Mouse (Mus musculus) stomach, postnatal 0 days (tissue): ENCODE measurements around the gene Clrn3. TPM values are rescaled to one million over a fixed set of nuclear protein-coding genes. Genes with fewer than 3 reads are reported as not detected.
A peak's percentile ranks its signal among the peaks of the same experiment; 100 is the strongest.

Experiments used
- ATAC-seq: fragments of 200-750 bp; cut with Nextera tagmentation; 2 replicates; pipeline ENCODE4 v1.8.0; 2017; ENCODE audit not compliant: low FRiP score, low TSS enrichment
- DNase-seq: peaks from one replicate; pipeline ENCODE4 v3.0.0-alpha.2; 2016; ENCODE audit warnings: low spot score
- H3K27ac ChIP-seq: fragments of 300-500 bp; sonication (generic); replicated peaks from 2 replicates; pipeline ENCODE4 v1.5.1; 2014; ENCODE audit warnings: mild to moderate bottlenecking, control low read depth
- H3K27me3 ChIP-seq: fragments of 300-500 bp; sonication (generic); 2 replicates; pipeline ENCODE4 v1.6.1; 2014; ENCODE audit warnings: low read length; ENCODE audit not compliant: control insufficient read depth, insufficient read depth
- H3K36me3 ChIP-seq: fragments of 300-500 bp; sonication (generic); 2 replicates; pipeline ENCODE4 v1.6.1; 2014; ENCODE audit warnings: low read length, mixed read lengths; ENCODE audit not compliant: control insufficient read depth, insufficient read depth
- H3K4me1 ChIP-seq: fragments of 300-500 bp; sonication (generic); replicated peaks from 2 replicates; pipeline ENCODE4 v1.6.1; 2014; ENCODE audit warnings: antibody characterized with exemption; ENCODE audit not compliant: control insufficient read depth, insufficient read depth
- H3K4me2 ChIP-seq: fragments of 300-500 bp; sonication (generic); replicated peaks from 2 replicates; pipeline ENCODE4 v1.6.1; 2014; ENCODE audit warnings: low read depth, mild to moderate bottlenecking, control low read depth, moderate library complexity
- H3K4me3 ChIP-seq: fragments of 300-500 bp; sonication (generic); 2 replicates; pipeline ENCODE4 v1.5.1; 2014; ENCODE audit warnings: low read depth, low read length, control low read depth
- H3K9ac ChIP-seq: fragments of 300-500 bp; sonication (generic); 2 replicates; pipeline ENCODE4 v1.6.1; 2014; ENCODE audit warnings: mild to moderate bottlenecking, low read length, control low read depth, mixed read lengths
- H3K9me3 ChIP-seq: fragments of 300-500 bp; sonication (generic); 2 replicates; pipeline ENCODE4 v1.6.1; 2016; ENCODE audit warnings: low read length; ENCODE audit not compliant: control insufficient read depth
- CTCF ChIP-seq: IDR thresholded peaks from 2 replicates; pipeline ENCODE4 v1.5.1; 2016; ENCODE audit warnings: antibody characterized with exemption, low read depth, mild to moderate bottlenecking, moderate library complexity
- EP300 ChIP-seq: optimal IDR thresholded peaks from 2 replicates; pipeline ENCODE3; 2016; ENCODE audit warnings: antibody characterized with exemption
- WGBS: fragments of 180-500 bp; shearing (Covaris S2); extraction: QIAGEN DNeasy Blood & Tissue Kit; methylation state at CpG from one replicate; pipeline ENCODE4 v1.1.7; 2014; 5-methylcytosine and 5-hydroxymethylcytosine counted together
- polyA plus RNA-seq: library from polyadenylated mRNA; unstranded; fragments of >200 nt; fragmentation: Nextera tagmentation; extraction: Ambion mirVana; gene quantifications from 2 replicates; pipeline ENCODE4 v1.2.1, GENCODE M21; 2015

Clrn3 gene
- polyA plus RNA-seq, 1 experiment from 2014 or later: 0.63 TPM

DNA sequence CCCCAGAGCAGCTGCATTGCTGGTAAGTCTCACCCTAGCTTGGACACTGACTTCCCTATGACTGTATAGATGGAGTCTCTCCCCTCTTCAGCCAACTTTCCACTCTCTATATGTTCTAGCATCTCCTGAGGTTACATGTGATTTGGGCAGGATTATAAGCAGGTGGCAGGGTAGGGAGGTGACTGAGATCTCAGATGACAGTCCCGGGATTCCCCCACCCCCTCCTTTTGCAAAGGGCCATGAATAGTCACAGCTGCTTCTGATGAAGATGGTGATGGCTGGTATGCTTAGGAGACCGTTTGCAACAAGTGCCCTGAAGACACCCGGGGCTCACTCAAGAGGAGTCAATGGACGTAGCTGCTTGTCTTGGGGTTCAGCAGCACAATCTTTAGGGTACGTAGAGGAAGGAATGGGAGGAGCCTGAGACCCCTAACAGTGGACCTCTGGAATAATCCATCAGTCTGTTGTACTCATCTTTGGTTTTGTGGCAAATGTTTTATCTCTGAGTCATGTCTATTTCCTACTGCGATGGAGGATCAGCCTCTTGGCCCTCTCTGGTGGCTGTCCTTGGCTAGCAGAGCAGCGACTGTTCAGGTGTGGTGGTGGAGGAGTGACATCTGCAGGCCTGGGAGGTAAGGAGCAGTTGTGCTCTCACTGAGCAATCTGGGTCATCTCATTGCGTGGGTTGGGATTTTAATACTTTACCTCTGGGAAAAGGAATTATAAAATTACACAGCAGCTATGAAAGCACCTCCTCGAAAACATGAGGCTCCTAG, 38.5 kb downstream of the Clrn3 start:
- Histone ChIP-seq H3K9ac (no peak overlapping the region), H3K4me1 (no peaks in the 10 kb centered on the region), H3K27ac (no peak overlapping the region), H3K4me2 (no peak overlapping the region), H3K36me3 (no peaks in the 10 kb centered on the region), H3K27me3 (no peaks in the 10 kb centered on the region), H3K9me3 (no peaks in the 10 kb centered on the region), H3K4me3 (no peak overlapping the region)
- DNase-seq (no peak), ATAC-seq (no peak)
- TF ChIP-seq CTCF: no peak
- TF ChIP-seq EP300: no peak
- WGBS: 72% methylated on average over 9 of the region's 9 CpGs

DNA sequence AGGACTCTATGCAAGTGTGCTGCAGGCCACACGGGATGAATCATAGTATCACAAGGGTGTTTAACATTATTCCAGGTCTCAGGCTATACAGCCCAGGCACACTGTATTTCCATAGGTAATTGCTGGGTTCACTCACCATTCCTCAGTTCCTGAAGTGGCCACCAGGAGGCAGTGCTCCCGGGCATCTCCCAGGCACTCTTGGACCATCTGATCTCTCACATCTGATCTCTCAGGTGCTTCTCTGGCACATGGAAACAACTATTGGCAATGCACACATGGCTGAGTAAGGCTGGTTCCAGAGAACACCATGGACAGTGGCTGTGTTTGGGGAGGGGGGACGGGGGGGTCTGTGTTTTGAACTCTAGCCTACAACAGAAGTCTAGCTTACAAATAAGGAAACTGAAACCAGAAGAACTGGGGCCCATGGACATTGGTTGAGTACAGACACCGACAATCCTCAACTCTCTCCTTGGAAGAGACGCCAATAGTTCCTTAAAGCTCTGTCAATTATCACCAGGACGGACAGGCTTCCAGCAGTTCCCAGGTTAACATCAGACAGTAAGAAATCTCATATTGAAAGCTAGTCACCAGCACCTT, 40.1 kb downstream of the Clrn3 start:
- WGBS: 63% methylated on average over 6 of the region's 6 CpGs
- Histone ChIP-seq H3K9ac (no peak overlapping the region), H3K9me3 (no peaks in the 10 kb centered on the region), H3K27me3 (no peaks in the 10 kb centered on the region), H3K27ac (no peak overlapping the region), H3K4me1 (no peaks in the 10 kb centered on the region), H3K4me2 (no peak overlapping the region), H3K36me3 (no peaks in the 10 kb centered on the region), H3K4me3 (no peak overlapping the region)
- no peak for ATAC-seq
- peak; percentile 32 for DNase-seq
- TF ChIP-seq CTCF: peak; percentile 72
- no peak for TF ChIP-seq EP300

DNA sequence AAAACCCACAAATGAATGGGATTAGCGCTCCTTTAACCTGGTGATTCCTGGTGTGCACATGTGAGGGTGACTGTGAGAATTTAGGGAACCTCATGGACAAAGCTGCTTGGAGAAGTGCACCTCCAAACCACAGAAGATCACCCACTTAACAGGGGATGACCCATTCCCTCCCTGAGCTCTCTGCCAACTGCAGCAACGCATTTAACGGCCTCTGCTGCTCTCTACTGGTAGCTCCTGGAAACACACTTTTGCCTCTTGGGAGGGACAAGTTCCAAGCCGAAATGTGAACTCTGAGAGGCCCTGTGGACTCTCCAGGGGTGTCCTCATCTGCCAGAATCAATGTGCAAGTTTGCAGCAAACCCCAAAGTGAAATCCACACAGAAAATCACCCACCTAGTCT, 41.0 kb downstream of the Clrn3 start:
- Histone ChIP-seq H3K4me1 (no peaks in the 10 kb centered on the region), H3K9me3 (no peaks in the 10 kb centered on the region), H3K9ac (no peak overlapping the region), H3K27me3 (no peaks in the 10 kb centered on the region), H3K4me2 (no peak overlapping the region), H3K4me3 (no peak overlapping the region), H3K36me3 (no peaks in the 10 kb centered on the region), H3K27ac (no peak overlapping the region)
- ATAC-seq: peak; percentile 34; the same call in 1 of the 2 replicates
- TF ChIP-seq EP300 (no peak), CTCF (peak; percentile 90)
- peak; percentile 76 for DNase-seq
- 26% methylated on average over 4 of the region's 4 CpGs for WGBS

DNA sequence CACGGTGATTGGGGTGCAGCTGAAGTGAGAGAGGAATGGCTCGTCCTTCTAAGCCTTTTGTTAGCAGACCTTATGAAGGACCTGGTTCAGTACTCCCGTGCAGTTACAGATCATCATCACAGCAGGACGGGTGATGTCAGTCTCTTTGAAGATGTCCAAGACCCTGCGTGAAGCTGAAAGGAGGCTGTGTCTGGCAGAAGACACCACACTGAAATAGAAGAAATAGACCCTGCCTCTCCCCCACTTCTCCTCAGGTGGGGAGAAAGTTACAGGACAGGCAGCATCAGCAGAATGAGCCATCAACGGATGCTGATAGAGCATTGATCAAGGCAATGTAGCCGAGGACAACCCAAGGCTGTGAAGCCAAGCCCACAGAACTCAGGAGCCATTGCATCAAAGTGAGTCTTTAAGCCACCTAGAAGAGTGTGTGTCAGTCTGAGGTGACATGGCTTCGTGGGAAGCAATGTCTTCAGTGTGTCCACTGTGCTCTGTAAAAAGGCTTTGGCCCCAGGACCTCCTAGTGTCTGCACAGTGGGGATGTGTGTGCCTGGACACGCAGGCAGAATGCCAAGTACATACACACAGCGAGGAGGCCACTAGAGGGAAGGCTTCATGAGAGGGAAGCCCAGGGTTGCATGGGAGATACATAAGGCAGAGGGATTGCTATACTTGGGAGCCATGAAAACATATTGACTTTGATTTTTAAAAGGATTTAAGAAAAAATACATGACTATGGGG, 41.6 kb downstream of the Clrn3 start:
- ATAC-seq: no peak
- 69% methylated on average over 10 of the region's 10 CpGs for WGBS

DNA sequence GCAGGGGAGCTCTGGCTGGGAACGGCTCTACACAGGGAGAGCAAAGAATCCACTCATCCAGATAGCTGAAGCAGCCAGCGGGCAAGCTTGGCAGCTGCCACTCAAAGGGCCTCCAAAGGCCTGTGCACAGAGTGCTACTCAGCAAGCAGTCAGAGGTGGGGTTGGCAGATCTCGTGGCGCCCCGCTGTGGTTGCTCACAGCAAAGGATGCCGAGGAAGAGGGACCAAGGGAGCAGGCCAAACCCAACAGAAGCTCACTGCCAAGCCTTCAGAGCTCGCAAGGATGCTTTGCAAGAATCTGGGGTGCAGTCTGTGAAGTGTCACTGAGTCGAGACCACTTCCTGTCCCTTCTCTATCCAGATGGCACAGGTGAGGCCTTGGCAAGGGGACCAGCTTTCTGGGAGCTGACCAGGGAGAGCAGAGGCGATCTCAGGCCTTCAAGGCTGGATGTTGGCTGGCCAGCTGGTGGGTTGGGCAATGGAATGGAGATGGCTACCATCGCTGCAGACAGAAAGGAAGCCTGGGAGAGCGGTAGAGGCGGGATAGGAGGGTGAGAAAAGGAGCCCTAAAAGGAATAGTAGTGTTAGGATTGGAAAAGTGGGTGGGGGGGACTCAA, 42.6 kb downstream of the Clrn3 start:
- Histone ChIP-seq H3K4me1 (no peaks in the 10 kb centered on the region), H3K9ac (no peak overlapping the region), H3K27ac (no peak overlapping the region), H3K4me2 (no peak overlapping the region), H3K27me3 (no peaks in the 10 kb centered on the region), H3K4me3 (no peak overlapping the region), H3K9me3 (no peaks in the 10 kb centered on the region), H3K36me3 (no peaks in the 10 kb centered on the region)
- no peak for ATAC-seq
- DNase-seq: peak; percentile 49
- TF ChIP-seq EP300 (no peak), CTCF (peak; percentile 60)
- WGBS: 35% methylated on average over 12 of the region's 12 CpGs

More for the DNA sequence above, 41.6 kb downstream of the Clrn3 start:
- Histone ChIP-seq H3K9ac (no peak overlapping the region), H3K9me3 (no peaks in the 10 kb centered on the region), H3K27ac (no peak overlapping the region), H3K4me3 (no peak overlapping the region), H3K36me3 (no peaks in the 10 kb centered on the region), H3K4me1 (no peaks in the 10 kb centered on the region), H3K4me2 (no peak overlapping the region), H3K27me3 (no peaks in the 10 kb centered on the region)
- TF ChIP-seq EP300: no peak
- TF ChIP-seq CTCF: no peak
- DNase-seq: peak; percentile 11
